Comparison of ENCODE assay signal across 14 mouse cellular contexts in genomic region chr11:67579136-67579535, GRCm38 (mm10).
DNase-seq lines count a peak whose midpoint lies in the region; ATAC-seq and TF ChIP-seq lines count a peak whose summit lies in the region.
"Had no signal": no experiment of that assay in that cellular context is flagged by ENCODE, and none has a peak within 500 bp of the region (broad histone marks: within the 10 kb centered on the region; RNA-seq: fewer than 3 reads in every experiment).

No protein-coding gene starts in this region.

- 48% methylated on average over 9 of the region's 9 CpGs for WGBS in kidney, adult 2 months
- 27% methylated on average over 9 of the region's 9 CpGs for WGBS in bone marrow, adult 2 months
- WGBS in kidney, embryonic 16.5 days, result 49% methylated on average over 9 of the region's 9 CpGs

- peak; percentile 61 for DNase-seq in kidney, adult 2 months
- DNase-seq in kidney, adult 18-20 months, result no peak
- peak; percentile 45 to 51 for DNase-seq in monocyte, adult 2 months (ENCODE audit: low read depth in 1 of 2, low spot score in 2 of 2)
- no peak for DNase-seq in frontal cortex, adult 2 months (ENCODE audit: extremely low spot score in 1 of 2, low spot score in 1 of 2)
- DNase-seq: cerebellum, adult 2 months; heart, postnatal 14 days; retina, postnatal 1 day had no signal

- H3K36me3 ChIP-seq in kidney, adult 2 months (ENCODE audit: control insufficient read depth, insufficient read depth, low read length), result no peaks in the 10 kb centered on the region
- H3K36me3 ChIP-seq in kidney, embryonic 16.5 days (ENCODE audit: insufficient read depth, low read length), result no peaks in the 10 kb centered on the region
- H3K36me3 ChIP-seq: embryonic facial prominence, embryonic 13.5 days; forebrain, embryonic 10.5 days; neural tube, embryonic 15.5 days had no signal

- no peaks in the 10 kb centered on the region for H3K27me3 ChIP-seq in kidney, adult 2 months (replicated peaks; ENCODE audit: control insufficient read depth, insufficient read depth, low read length)
- H3K27me3 ChIP-seq in kidney, embryonic 16.5 days (ENCODE audit: insufficient read depth, low read length), result no peaks in the 10 kb centered on the region
- H3K27me3 ChIP-seq: embryonic facial prominence, embryonic 13.5 days; neural tube, embryonic 15.5 days had no signal

- H3K4me2 ChIP-seq in kidney, embryonic 16.5 days (replicated peaks; ENCODE audit: low read depth, low read length), result no peak overlapping the region
- H3K4me2 ChIP-seq: embryonic facial prominence, embryonic 13.5 days; neural tube, embryonic 15.5 days had no signal

- H3K27ac ChIP-seq in kidney, adult 2 months (ENCODE audit: insufficient read depth, low read depth, low read length), result peak overlapping the region; percentile 37; the same call in 1 of the 2 replicates
- peak overlapping the region; percentile 19; the same call in 1 of the 2 replicates for H3K27ac ChIP-seq in bone marrow, adult 2 months (ENCODE audit: control insufficient read depth, insufficient read depth, low read depth, low read length, poor library complexity)
- peak overlapping the region; percentile 23 for H3K27ac ChIP-seq in kidney, embryonic 16.5 days (ENCODE audit: low read length)
- H3K27ac ChIP-seq: embryonic facial prominence, embryonic 13.5 days; forebrain, embryonic 10.5 days; neural tube, embryonic 15.5 days had no signal

- no peak for TF ChIP-seq CTCF in kidney, adult 2 months (conservative IDR thresholded peaks at IDR 0.05; ENCODE audit: insufficient read depth, insufficient read length, low read depth, low read length)
- TF ChIP-seq CTCF in bone marrow, adult 2 months (IDR thresholded peaks at IDR 0.05; ENCODE audit: control insufficient read depth, insufficient read depth, low read length), result no peak

- no peak overlapping the region for H3K4me3 ChIP-seq in kidney, adult 2 months (ENCODE audit: insufficient read depth, low read depth, low read length)
- no peak overlapping the region for H3K4me3 ChIP-seq in bone marrow, adult 2 months (replicated peaks; ENCODE audit: control insufficient read depth, low read depth, low read length)
- no peak overlapping the region for H3K4me3 ChIP-seq in kidney, embryonic 16.5 days (ENCODE audit: low read length)
- H3K4me3 ChIP-seq: embryonic facial prominence, embryonic 13.5 days; forebrain, embryonic 10.5 days; neural tube, embryonic 15.5 days had no signal

- H3K9ac ChIP-seq in kidney, embryonic 16.5 days (replicated peaks; ENCODE audit: low read length), result no peak overlapping the region
- H3K9ac ChIP-seq: embryonic facial prominence, embryonic 13.5 days; neural tube, embryonic 15.5 days had no signal

- TF ChIP-seq POLR2A in kidney, adult 2 months (IDR thresholded peaks at IDR 0.05; ENCODE audit: low read depth, low read length), result no peak
- TF ChIP-seq POLR2A in bone marrow, adult 2 months (IDR thresholded peaks at IDR 0.05; ENCODE audit: borderline replicate concordance, control insufficient read depth, low read depth, low read length), result no peak

- no peaks in the 10 kb centered on the region; the same call in 1 of the 2 replicates for H3K4me1 ChIP-seq in kidney, adult 2 months (ENCODE audit: control insufficient read depth, insufficient read depth, low read length)
- peaks cover 25% of the 10 kb centered on the region for H3K4me1 ChIP-seq in bone marrow, adult 2 months (ENCODE audit: control insufficient read depth, insufficient read depth, low read length)
- H3K4me1 ChIP-seq in kidney, embryonic 16.5 days (ENCODE audit: insufficient read depth, low read length), result peaks cover 43% of the 10 kb centered on the region

- H3K9me3 ChIP-seq in kidney, embryonic 16.5 days (ENCODE audit: low read length), result no peaks in the 10 kb centered on the region
- H3K9me3 ChIP-seq: embryonic facial prominence, embryonic 13.5 days; forebrain, embryonic 10.5 days; neural tube, embryonic 15.5 days had no signal

- ATAC-seq in kidney, embryonic 16.5 days (ENCODE audit: low FRiP score, low TSS enrichment), result no peak
- ATAC-seq in frontal cortex, adult (ENCODE audit: low TSS enrichment), result no peak
- ATAC-seq: hindbrain, embryonic 16.5 days had no signal

Comparison
In these comparisons a context has a peak if more than half of its experiments do, and no peak if none do; other contexts are left out.
1. DNase-seq: peak in kidney, adult 2 months (single experiment) and monocyte, adult 2 months (2 of 2); none in kidney, adult 18-20 months (single experiment) and frontal cortex, adult 2 months (0 of 2).
2. Peak in every context shown above with its lines, with median percentiles within 50 percentile points of each other: H3K27ac ChIP-seq.